Mouse (Mus musculus): Measurements from ENCODE around the gene Nhej1. TPM values are rescaled to one million over a fixed set of nuclear protein-coding genes. Genes with fewer than 3 reads are reported as not detected.

Gene Nhej1
- total RNA-seq, 2 experiments from 2014 or later: 2.2 to 2.7 TPM

- no peak for DNase-seq (ENCODE audit: low spot score in 2 of 2)
These were observed 188.7 kb downstream of the Nhej1 start for GRCm38 (mm10) chr1:74936221-74936830.

GRCm38 (mm10) chr1:74935402-74935801 is 189.6 kb downstream of the Nhej1 start, which contains the start of gene Cfap65:
Gene Cfap65 (minus strand): TSS chr1:74935599.
- peak; percentile 50 to 73 for DNase-seq (ENCODE audit: low spot score in 2 of 2)

- no peak for DNase-seq (ENCODE audit: low spot score in 2 of 2)
These were observed 197.2 kb downstream of the Nhej1 start for GRCm38 (mm10) chr1:74927621-74928296.

- DNase-seq (ENCODE audit: low spot score in 2 of 2): peak in 1 of 2 experiments; percentile 16
These were observed 198.3 kb downstream of the Nhej1 start for GRCm38 (mm10) chr1:74926721-74927120.

GRCm38 (mm10) chr1:74924464-74924863 is 200.5 kb downstream of the Nhej1 start:
- no peak for DNase-seq (ENCODE audit: low spot score in 2 of 2)

Other genes starting within 250 kb of the Nhej1 start
- not detected for gene Fev, start 239.8 kb downstream of the Nhej1 start, total RNA-seq (2021)
- gene Cryba2, start 232.1 kb downstream of the Nhej1 start, total RNA-seq (2021): under 1 TPM in 1 of 2 experiments, not detected in 1; 0.91 TPM
- 1 to 10 TPM; 1.6 to 3.8 TPM for gene Cfap65, start 189.6 kb downstream of the Nhej1 start, total RNA-seq (2021)
- under 1 TPM; 0.35 to 0.60 TPM for gene Ihh, start 173.5 kb downstream of the Nhej1 start, total RNA-seq (2021)
- under 1 TPM in 1 of 2 experiments, not detected in 1; 0.35 TPM for gene Slc23a3, start 8.7 kb upstream of the Nhej1 start, total RNA-seq (2021)
- 10 to 100 TPM; 31.1 to 31.4 TPM for gene Cnppd1, start 17.5 kb upstream of the Nhej1 start, total RNA-seq (2021)
- gene Retreg2, start 17.6 kb upstream of the Nhej1 start, total RNA-seq (2021): 100 to 1,000 TPM; 143 to 148 TPM
- gene Zfand2b, start 43.4 kb upstream of the Nhej1 start, total RNA-seq (2021): 10 to 100 TPM; 30.9 to 32.7 TPM
- 10 to 100 TPM; 30.7 to 35.2 TPM for gene Abcb6, start 55.2 kb upstream of the Nhej1 start, total RNA-seq (2021)
- 10 to 100 TPM; 19.5 to 21.1 TPM for gene Ankzf1, start 67.0 kb upstream of the Nhej1 start, total RNA-seq (2021)
- 100 to 1,000 TPM; 110 to 115 TPM for gene Atg9a, start 67.0 kb upstream of the Nhej1 start, total RNA-seq (2021)
- 10 to 100 TPM; 21.3 to 21.7 TPM for gene Glb1l, start 85.6 kb upstream of the Nhej1 start, total RNA-seq (2021)
- gene Stk16, start 85.6 kb upstream of the Nhej1 start, total RNA-seq (2021): 10 to 100 TPM; 90.5 to 91.4 TPM
- 100 to 1,000 TPM; 512 to 548 TPM for gene Tuba4a, start 94.7 kb upstream of the Nhej1 start, total RNA-seq (2021)
- not detected for gene A630095N17Rik, start 106.9 kb upstream of the Nhej1 start, total RNA-seq (2021)
- gene Dnajb2, start 111.2 kb upstream of the Nhej1 start, total RNA-seq (2021): 10 to 100 TPM; 60.0 to 61.1 TPM
- gene Ptprn, start 139.3 kb upstream of the Nhej1 start, total RNA-seq (2021): 100 to 1,000 TPM; 326 to 350 TPM
- gene Resp18, start 153.2 kb upstream of the Nhej1 start, total RNA-seq (2021): 10 to 100 TPM; 68.2 to 98.9 TPM
- gene Dnpep, start 192.8 kb upstream of the Nhej1 start, total RNA-seq (2021): 10 to 100 TPM; 50.4 to 55.2 TPM
- gene Des, start 235.1 kb upstream of the Nhej1 start, total RNA-seq (2021): 1 to 10 TPM; 1.6 to 1.8 TPM